Mouse (Mus musculus) embryonic facial prominence, embryonic 10.5 days (tissue): ENCODE results near the gene 4933428M09Rik. TPM values are rescaled to one million over a fixed set of nuclear protein-coding genes. Genes with fewer than 3 reads are reported as not detected.

ENCODE experiments used
- DNase-seq: peaks from one replicate; pipeline ENCODE4 v3.0.0-alpha.2; 2017; ENCODE audit warnings: low spot score
- H3K27ac ChIP-seq: fragments of 300-500 bp; sonication (generic); replicated peaks from 2 replicates; pipeline ENCODE4 v1.5.1; 2016; ENCODE audit warnings: mild to moderate bottlenecking
- H3K27me3 ChIP-seq: fragments of 300-500 bp; sonication (generic); replicated peaks from 2 replicates; pipeline ENCODE4 v1.6.1; 2016; ENCODE audit warnings: low read depth, mild to moderate bottlenecking; ENCODE audit not compliant: poor library complexity, severe bottlenecking
- H3K36me3 ChIP-seq: fragments of 300-500 bp; sonication (generic); replicated peaks from 2 replicates; pipeline ENCODE4 v1.6.1; 2016; ENCODE audit warnings: mild to moderate bottlenecking, moderate library complexity
- H3K4me1 ChIP-seq: fragments of 300-500 bp; sonication (generic); 2 replicates; pipeline ENCODE4 v1.6.1; 2016
- H3K4me3 ChIP-seq: fragments of 300-500 bp; sonication (generic); 2 replicates; pipeline ENCODE4 v1.5.1; 2016; ENCODE audit warnings: mild to moderate bottlenecking, moderate library complexity
- H3K9me3 ChIP-seq: fragments of 300-500 bp; sonication (generic); 2 replicates; pipeline ENCODE4 v1.6.1; 2016; ENCODE audit warnings: mild to moderate bottlenecking
- WGBS: fragments of 180-500 bp; shearing (Covaris S2); methylation state at CpG from one replicate; pipeline ENCODE4 v1.1.7; 2016; 5-methylcytosine and 5-hydroxymethylcytosine counted together
- polyA plus RNA-seq: library from polyadenylated mRNA; unstranded; fragments of >200 nt; fragmentation: Nextera tagmentation; extraction: Ambion mirVana; gene quantifications from 2 replicates; pipeline ENCODE4 v1.2.1, GENCODE M21; 2016

Gene 4933428M09Rik
- polyA plus RNA-seq, 1 experiment from 2014 or later, result 0.24 TPM

DNA sequence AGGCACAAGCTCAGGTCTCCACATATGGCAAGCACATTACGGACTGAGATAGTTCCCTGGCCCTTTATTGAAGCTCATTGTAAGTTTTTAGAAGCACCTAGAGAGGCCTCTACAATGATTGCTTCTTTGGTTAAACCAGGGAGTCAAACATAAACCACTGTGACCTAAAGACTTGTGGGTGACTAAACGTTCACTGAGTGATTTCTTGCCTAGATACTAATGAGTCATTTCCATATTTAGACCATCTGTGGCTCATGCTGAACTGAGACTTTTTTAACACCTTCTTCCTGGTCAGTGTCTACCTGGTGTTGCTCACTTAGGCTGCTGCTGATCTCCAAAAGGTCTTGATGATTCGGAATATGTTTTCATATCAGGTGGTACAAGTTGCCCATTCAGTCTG lies 42.9 kb downstream of the 4933428M09Rik start:
- H3K4me1 ChIP-seq, result no peaks in the 10 kb centered on the region
- WGBS, result 78% methylated on average over 3 of the region's 3 CpGs
- no peaks in the 10 kb centered on the region for H3K36me3 ChIP-seq
- H3K27me3 ChIP-seq, result peaks cover 2% of the 10 kb centered on the region; the same call in 1 of the 2 replicates
- no peaks in the 10 kb centered on the region for H3K9me3 ChIP-seq
- no peak overlapping the region for H3K27ac ChIP-seq
- DNase-seq, result no peak
- no peak overlapping the region for H3K4me3 ChIP-seq

Other genes with a start within 250 kb of the 4933428M09Rik start
- 0.13 and 0.17 TPM in 2 replicates for gene Serpina7, start 94.0 kb upstream of the 4933428M09Rik start, polyA plus RNA-seq
- not detected in 2 replicates for gene 4930513O06Rik, start 93.0 kb upstream of the 4933428M09Rik start, polyA plus RNA-seq
- gene Mum1l1, start 30.8 kb downstream of the 4933428M09Rik start, polyA plus RNA-seq, result 31.6 and 34.7 TPM in 2 replicates
- gene Trap1a, start 154.5 kb downstream of the 4933428M09Rik start, polyA plus RNA-seq, result not detected in 2 replicates